23 mouse cellular contexts compared by ENCODE assay signal in the genomic region with DNA sequence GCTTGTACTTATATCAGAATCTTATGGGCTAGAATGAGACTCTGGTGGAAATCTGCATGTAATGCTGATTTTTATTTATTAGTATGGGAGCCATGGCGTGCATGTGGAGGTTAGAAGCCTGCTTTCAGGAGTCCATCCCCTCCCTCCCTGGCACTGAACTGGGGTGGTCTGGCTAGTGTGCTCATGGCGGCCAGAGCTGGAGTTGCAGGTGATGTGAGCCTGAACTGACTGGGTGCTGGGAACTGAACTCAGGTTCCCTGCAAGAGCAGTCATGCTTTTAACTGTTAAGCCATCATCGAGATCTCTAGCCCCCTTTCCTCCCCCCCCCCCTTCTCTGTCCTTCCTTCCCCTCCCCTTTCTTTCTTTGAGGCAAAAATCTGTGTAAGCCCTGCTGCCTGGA. TPM values are rescaled to one million over a fixed set of nuclear protein-coding genes. Genes with fewer than 3 reads are reported as not detected.
DNase-seq lines count a peak whose midpoint lies in the region; TF ChIP-seq lines count a peak whose summit lies in the region.
"Had no signal": no experiment of that assay in that cellular context is flagged by ENCODE, and none has a peak within 500 bp of the region (broad histone marks: within the 10 kb centered on the region; RNA-seq: fewer than 3 reads in every experiment).

No protein-coding gene starts in this region.

- H3K4me3 ChIP-seq in E14TG2a.4 (replicated peaks; ENCODE audit: low read length), result no peak overlapping the region
- H3K4me3 ChIP-seq: embryonic facial prominence, embryonic 13.5 days; embryonic facial prominence, embryonic 15.5 days; erythroblast, embryonic 14.5 days; forebrain, embryonic 10.5 days; forebrain, embryonic 12.5 days had no signal

- 0 out of 2 replicates have a peak, but pooled peaks cover 3% of the 10 kb centered on the region for H3K36me3 ChIP-seq in E14TG2a.4 (ENCODE audit: insufficient read depth, low read length)
- H3K36me3 ChIP-seq: embryonic facial prominence, embryonic 15.5 days had no signal

- peak; percentile 73 for DNase-seq in ES-CJ7 (ENCODE audit: low read depth, low spot score)
- peak; percentile 74 for DNase-seq in ZHBTc4 (ENCODE audit: low read depth, low spot score)
- no peak for DNase-seq in adrenal gland, postnatal 4 days (ENCODE audit: low spot score in 2 of 2)
- no peak for DNase-seq in heart, adult 11 months
- DNase-seq: adrenal gland, adult 2 months; adrenal gland, postnatal 10 days; adrenal gland, postnatal 25 days; B cell, adult 2 months; cerebellum, adult 11 months; cerebellum, adult 18-20 months; cerebellum, adult 8-10 months; cerebellum, adult 9-11 months; cerebellum, postnatal 14 days; cerebellum, postnatal 36 days; embryo, embryonic 11 days had no signal

- no peaks in the 10 kb centered on the region for H3K27me3 ChIP-seq in E14TG2a.4 (ENCODE audit: insufficient read depth, low read length)
- H3K27me3 ChIP-seq: CH12.LX; embryonic facial prominence, embryonic 13.5 days; embryonic facial prominence, embryonic 15.5 days; forebrain, embryonic 12.5 days had no signal

- no peaks in the 10 kb centered on the region for H3K9me3 ChIP-seq in E14TG2a.4 (ENCODE audit: low read length)
- H3K9me3 ChIP-seq: embryonic facial prominence, embryonic 13.5 days; embryonic facial prominence, embryonic 15.5 days; forebrain, embryonic 10.5 days; forebrain, embryonic 12.5 days had no signal

- TF ChIP-seq CTCF in E14TG2a.4 (conservative IDR thresholded peaks at IDR 0.05; ENCODE audit: low read length), result peak; percentile 14

- peaks cover 58% of the 10 kb centered on the region for H3K4me1 ChIP-seq in E14TG2a.4 (replicated peaks; ENCODE audit: low read depth, low read length)
- H3K4me1 ChIP-seq: embryonic facial prominence, embryonic 13.5 days; forebrain, embryonic 10.5 days; forebrain, embryonic 12.5 days had no signal

RNA-seq across cellular contexts. Expression of a gene that starts 14.3 kb away (rescaled TPM):
- 100 to 1,000 TPM; 123 to 128 TPM for total RNA-seq in adrenal gland, postnatal 4 days (2021)

RNA-seq across cellular contexts. Expression of a gene that starts 25.6 kb away (rescaled TPM):
- total RNA-seq in adrenal gland, postnatal 4 days (2021), result 10 to 100 TPM; 54.9 to 56.2 TPM

RNA-seq across cellular contexts. Expression of a gene that starts 51.9 kb away (rescaled TPM):
- total RNA-seq in adrenal gland, postnatal 4 days (2021), result 10 to 100 TPM in 1 of 2 experiments, under 1 TPM in 1; 0.51 to 14.1 TPM
- total RNA-seq: adrenal gland, postnatal 25 days; CH12.LX; common myeloid progenitor, adult 5-6 weeks had no signal

Comparison
In these comparisons a context has a peak if more than half of its experiments do, and no peak if none do; other contexts are left out.
1. DNase-seq: peak in ES-CJ7 (single experiment) and ZHBTc4 (single experiment); none in adrenal gland, postnatal 4 days (0 of 2) and heart, adult 11 months (single experiment).